Mouse (Mus musculus) cerebellum, postnatal 14 days (tissue): ENCODE measurements at regions not wholly inside any gene's neighbourhood (a gene's known extent, or its start where the extent isn't known, plus 50 kb on each side); places are given as distances from the start of the nearest gene placed in this dataset.

Experiments used
- DNase-seq, 2 experiments: peaks; one replicate each; pipeline ENCODE4 v3.0.0; 2021; ENCODE audit warnings: mixed read lengths in 2 of 2

DNA sequence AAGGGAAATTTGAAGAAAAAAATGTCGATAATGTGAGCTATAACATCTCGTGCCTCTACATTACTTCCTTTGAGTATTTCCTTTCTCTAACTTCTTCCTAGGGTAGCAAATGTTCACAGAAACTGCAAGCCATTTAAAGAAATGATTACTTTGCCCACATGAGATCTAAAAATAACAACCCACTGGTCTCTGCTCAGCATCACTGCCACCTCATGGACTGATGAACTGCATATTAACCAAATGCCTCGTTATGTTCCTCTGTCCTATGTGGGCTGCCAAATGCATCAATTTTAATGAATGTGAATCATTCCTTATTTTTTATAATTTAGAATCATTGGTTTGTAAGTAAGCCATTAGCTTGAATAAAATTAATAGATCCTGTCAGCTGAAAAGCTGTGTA, 590.0 kb upstream of the Nr3c2 start:
- DNase-seq, result no peak

DNA sequence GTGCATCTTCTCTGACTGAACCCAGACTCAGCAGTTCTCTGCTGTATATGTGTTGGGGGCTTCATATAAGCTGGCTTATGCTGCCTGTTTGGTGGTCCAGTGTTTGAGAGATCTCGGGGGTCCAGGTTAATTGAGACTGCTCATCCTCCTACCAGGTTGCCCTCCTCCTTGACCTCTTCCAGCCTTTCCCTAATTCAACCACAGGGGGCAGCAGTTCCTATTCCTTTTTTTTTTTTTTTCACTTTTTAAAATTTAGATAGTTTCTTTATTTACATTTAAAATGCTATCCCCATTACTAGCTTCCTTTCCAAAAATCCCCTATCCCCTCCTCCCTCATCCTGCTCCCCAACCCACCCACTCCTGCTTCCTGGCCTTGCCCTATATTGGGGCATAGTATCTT, 570.7 kb upstream of the Nr3c2 start:
- no peak for DNase-seq

- DNase-seq, result no peak
These were observed 556.2 kb upstream of the Nr3c2 start for GRCm38 (mm10) chr8:76343072-76343471.

DNA sequence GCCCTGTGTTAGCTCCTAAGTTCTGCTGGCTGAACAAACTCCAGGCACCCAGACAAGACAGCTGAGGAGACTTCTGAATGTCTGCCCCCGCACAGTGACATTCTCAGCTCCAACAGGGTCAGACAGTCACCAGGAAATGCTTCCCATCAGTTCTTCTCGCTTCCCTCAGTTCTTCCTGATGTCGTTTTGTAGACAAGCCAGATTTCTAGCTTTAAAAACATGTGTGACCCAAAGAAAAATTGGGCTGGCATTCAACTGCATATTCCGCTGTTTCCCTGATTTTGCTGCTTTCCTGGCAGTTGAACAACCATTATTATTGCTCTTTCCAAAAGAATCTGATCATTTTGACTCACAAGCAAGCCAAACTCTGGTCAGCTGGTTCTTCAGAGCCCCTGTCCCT, 553.1 kb upstream of the Nr3c2 start:
- DNase-seq, result peak; percentile 7 to 56

DNA sequence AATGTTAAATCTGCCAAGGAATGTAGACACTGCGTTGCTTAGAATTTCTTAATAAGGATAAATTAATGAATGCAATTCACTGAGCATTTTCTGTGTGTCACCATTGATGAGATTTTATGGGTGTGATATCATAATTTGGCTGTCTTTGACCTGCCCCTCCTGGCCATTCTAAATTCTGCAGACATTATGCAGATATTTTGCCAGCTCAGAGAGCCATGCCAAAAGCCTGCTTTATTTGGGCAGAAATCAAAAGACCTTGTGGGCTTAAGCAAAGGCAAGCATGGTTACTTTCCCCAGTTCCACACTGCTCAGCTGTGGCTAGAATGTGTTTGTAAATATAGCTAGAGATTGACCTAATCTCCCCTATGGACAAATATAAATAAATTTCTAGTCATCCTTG, 552.4 kb upstream of the Nr3c2 start:
- peak; percentile 83 to 88 for DNase-seq

- no peak for DNase-seq
These were observed 524.9 kb upstream of the Nr3c2 start for GRCm38 (mm10) chr8:76374314-76374713.

DNA sequence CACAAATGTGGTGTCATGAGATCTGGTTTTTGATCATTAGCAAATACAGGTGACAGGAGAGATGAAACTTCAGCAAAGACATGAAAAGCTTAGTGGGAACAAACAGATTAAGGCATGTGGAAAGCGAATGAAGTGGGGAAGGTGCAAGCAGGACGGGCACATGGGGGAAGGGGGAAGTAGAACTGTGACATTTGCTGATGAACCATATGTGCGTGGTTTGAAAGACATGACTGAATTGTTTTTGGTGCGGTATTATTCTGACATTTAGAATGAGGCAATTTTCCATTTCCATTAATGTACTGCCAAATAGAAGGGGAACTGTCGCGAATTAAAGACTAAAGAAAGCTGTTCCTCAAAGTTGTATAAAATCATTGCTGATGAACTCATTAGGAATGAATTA, 521.5 kb upstream of the Nr3c2 start:
- DNase-seq, result no peak

- no peak for DNase-seq
These were observed 517.6 kb upstream of the Nr3c2 start for GRCm38 (mm10) chr8:76381643-76382042.

GRCm38 (mm10) chr8:76383583-76384281, 515.5 kb upstream of the Nr3c2 start:
- peak in 1 of 2 experiments; percentile 9 for DNase-seq

DNA sequence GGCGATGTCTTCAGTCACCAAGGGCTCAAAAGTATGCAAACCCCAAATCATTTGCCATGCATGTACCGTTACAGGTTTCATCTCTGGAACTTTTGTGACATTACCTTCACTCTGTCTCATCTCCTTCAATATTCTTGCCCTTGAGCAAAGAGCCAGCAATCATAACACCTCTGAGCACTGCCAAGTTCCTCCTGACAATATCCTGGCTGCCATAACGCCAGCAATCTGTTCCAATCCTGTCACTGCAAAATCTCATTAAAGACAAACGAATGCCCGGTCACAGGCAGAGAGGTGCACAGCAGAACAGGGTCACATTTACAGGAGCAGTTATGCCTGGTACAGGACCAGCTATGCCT, 515.0 kb upstream of the Nr3c2 start:
- DNase-seq, result peak; percentile 62 to 78

DNA sequence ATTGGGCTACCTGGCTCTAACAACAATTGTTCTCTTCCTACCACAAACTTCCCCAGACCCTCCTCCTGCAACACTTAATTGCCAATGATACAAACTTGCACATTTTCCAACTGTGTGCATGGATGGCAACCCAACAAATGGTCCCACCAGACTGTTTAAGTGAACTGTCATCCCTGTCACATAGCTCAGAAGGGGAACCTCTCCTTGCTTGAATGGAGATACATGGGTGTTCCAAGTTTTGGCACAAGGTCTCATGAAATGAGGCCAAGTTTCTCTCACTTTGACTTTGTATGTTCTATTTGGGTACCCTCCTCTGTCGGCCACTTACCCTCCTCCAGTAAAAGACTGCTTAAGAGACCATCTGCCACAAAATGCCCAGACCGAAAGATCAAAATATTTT, 507.2 kb upstream of the Nr3c2 start:
- peak; percentile 30 to 48 for DNase-seq

- DNase-seq, result no peak
These were observed 476.8 kb upstream of the Nr3c2 start for GRCm38 (mm10) chr8:76422459-76422858.

- no peak for DNase-seq
These were observed 476.2 kb upstream of the Nr3c2 start for GRCm38 (mm10) chr8:76422861-76423532.

- peak; percentile 3 to 4 for DNase-seq
These were observed 469.4 kb upstream of the Nr3c2 start for GRCm38 (mm10) chr8:76429818-76430217.

GRCm38 (mm10) chr8:76432813-76433212, 466.4 kb upstream of the Nr3c2 start:
- DNase-seq, result no peak

- DNase-seq, result no peak
These were observed 461.3 kb upstream of the Nr3c2 start for GRCm38 (mm10) chr8:76437951-76438350.

DNA sequence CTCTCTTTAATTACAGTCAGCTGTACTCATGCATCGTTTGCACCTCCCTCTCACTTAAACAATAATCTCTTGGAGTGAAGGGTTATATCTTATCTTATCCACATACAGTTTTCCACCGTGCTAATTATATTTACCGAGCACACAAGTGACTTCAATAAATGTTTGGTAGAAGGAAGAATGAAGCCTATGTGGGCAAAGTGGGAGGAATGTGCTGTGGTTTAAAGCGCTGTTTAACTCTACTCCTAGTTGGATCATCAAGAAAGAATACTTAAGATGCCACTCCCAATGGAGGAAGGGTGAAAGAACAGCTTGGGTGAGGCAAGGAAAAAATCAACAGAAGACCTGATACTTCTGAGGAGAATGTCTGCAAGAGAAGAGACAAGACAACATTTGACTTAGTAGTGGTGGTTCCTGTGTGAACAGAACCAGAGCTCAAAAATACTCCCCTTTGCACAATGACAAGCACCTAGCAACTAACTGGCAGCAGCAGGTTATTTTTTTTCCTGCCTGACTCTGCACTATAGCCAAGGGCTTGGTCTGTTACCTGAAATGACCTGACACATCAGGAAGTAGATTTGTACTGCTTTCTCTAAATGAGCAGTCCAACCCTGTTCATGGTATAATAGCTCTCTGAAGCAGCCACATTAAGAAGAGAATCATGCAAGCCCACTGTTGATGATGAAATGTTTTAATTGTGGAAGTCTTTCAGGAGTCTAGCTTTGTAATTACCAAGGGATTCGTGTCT, 424.6 kb upstream of the Nr3c2 start:
- no peak for DNase-seq

GRCm38 (mm10) chr8:76478966-76479365, 420.3 kb upstream of the Nr3c2 start:
- DNase-seq, result peak; percentile 2 to 5

DNA sequence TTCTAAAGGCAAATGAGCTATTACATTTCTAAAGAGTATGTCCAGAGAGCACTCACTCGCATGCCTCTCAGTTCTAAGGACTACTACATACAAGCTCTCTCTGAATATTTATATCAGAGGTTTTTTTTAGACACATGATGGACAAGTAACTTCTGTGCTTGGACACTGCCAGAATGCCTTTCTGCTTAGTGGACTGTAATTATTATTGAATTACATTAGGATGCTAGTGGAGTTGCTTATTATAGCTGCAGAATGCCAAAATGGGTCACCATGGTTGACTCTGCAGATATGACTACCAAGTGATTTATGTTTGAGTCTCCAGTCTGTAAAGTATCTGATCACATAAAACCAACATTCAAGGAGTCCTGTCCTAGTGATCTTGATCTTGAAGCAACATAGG, 395.6 kb upstream of the Nr3c2 start:
- DNase-seq, result no peak

GRCm38 (mm10) chr8:76507247-76507646, 392.0 kb upstream of the Nr3c2 start:
- DNase-seq, result no peak

DNA sequence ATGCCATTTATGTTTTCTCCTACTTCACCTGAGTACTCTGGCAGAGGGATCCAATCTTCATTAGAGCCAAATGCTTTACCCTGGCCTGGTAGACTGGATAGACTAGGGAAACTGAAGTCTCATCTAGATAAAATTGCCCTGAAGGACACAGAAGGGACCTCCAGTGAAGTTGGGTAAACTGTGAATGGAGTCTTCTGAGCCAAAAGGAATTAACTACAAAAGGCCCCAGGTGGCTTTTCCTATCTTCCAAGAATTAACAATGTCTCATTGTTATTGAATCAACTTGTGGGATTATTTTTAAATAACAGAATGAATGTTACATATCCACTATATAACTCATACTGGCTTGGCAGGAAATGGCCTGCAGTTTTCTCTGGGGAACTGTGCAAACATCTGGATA, 390.0 kb upstream of the Nr3c2 start:
- no peak for DNase-seq

DNA sequence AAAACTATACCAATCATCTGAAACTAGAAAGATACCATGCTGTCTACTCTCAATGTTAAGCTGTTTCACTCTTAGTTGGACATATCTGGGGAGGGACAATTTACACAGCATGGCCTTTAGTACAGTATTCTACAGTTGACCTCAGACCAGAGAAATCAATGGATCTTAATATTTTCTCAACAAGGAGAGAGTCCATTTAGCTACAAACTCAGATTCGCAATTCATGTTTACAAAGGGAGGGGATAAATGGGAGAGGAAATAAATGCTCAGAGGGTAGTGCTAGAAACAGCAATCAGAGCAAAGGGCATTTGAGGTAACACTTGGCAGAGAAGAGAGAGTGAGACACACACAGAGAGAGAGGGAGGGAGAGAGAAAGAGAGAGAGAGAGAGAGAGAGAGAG, 385.1 kb upstream of the Nr3c2 start:
- no peak for DNase-seq

DNA sequence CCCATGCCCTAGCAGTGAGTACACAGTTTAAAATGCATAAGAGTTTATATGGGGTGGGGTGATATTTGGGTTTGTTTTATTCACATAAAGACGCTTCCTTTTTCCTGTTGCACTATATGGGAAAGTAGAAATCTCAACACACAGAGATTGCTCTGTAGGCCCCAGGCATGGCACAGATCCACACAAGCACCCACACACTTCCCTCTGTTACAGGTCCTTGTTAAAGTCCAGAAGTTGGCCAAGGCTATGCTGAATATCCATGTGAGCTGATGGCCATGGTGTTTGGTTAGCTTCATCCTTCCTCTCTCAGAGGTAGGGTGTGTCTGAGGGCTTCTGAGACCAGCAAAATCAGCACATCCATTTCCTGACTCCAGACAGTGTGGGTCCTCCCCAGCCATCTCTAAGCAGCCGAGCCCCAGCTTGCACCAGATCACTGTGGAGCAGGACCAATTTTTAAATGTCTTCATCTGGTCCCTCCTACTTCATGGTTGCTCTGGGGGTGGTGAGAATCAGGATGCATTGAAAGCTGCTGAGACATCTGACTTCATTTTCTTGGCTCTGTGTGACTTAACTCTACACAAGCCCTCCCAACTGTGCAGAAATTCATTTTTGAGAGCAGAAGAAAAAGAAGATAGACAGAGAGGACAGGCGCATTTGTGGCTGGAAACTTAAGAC, 360.3 kb upstream of the Nr3c2 start:
- no peak for DNase-seq

DNA sequence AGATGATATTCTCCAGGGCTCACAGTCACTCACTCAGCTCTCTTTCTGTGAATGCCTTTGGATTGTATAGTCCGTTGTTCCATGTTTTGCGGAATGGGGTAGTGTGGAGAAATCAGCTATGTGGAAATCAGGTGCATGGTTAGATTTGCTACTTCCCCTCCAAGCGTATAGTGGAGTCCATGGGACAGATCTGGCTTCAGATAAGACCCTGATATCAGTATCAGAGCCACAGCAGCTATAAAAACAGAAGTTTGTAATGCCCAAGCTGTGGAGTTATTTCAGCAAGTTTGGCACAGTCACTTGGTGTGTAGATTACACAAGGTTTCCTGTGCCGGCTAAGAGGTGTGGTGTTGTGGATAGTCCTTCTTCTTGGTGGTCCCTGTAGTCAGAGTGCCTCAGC, 359.6 kb upstream of the Nr3c2 start:
- DNase-seq, result no peak
